ENCODE assay signal across 14 mouse cellular contexts in genomic region chr12:69494648-69495047, GRCm38 (mm10).
A peak's percentile ranks its signal among the peaks of the same experiment; 100 is the strongest.
DNase-seq lines count a peak whose midpoint lies in the region; ATAC-seq and TF ChIP-seq lines count a peak whose summit lies in the region.
"Had no signal": no experiment of that assay in that cellular context is flagged by ENCODE, and none has a peak within 500 bp of the region (broad histone marks: within the 10 kb centered on the region; RNA-seq: fewer than 3 reads in every experiment).

No protein-coding gene starts in this region.

- TF ChIP-seq CTCF in intestine, postnatal 0 days (IDR thresholded peaks at IDR 0.05; ENCODE audit: low read depth): no peak
- no peak for TF ChIP-seq CTCF in lung, postnatal 0 days (IDR thresholded peaks at IDR 0.05)

- peak; percentile 55; the same call in 1 of the 2 replicates for ATAC-seq in forebrain, embryonic 14.5 days
- ATAC-seq in forebrain, embryonic 13.5 days: no peak
- ATAC-seq in intestine, embryonic 15.5 days: no peak
- no peak for ATAC-seq in intestine, postnatal 0 days
- ATAC-seq in lung, postnatal 0 days: peak; percentile 59
- ATAC-seq: activated CD4-positive, CD25-positive, alpha-beta regulatory T cell, adult 4 months; inflammation-experienced regulatory T-cells, adult 6 months; midbrain, embryonic 15.5 days had no signal

- TF ChIP-seq EP300 in lung, postnatal 0 days (IDR thresholded peaks at IDR 0.05): peak; percentile 69; the same call in 1 of the 2 replicates

- 47% methylated on average over 8 of the region's 8 CpGs for WGBS in forebrain, embryonic 14.5 days
- WGBS in forebrain, embryonic 13.5 days: 58% methylated on average over 8 of the region's 8 CpGs
- 47% methylated on average over 8 of the region's 8 CpGs for WGBS in intestine, embryonic 15.5 days
- WGBS in intestine, postnatal 0 days: 57% methylated on average over 8 of the region's 8 CpGs
- 13% methylated on average over 8 of the region's 8 CpGs for WGBS in lung, postnatal 0 days

- no peaks in the 10 kb centered on the region for H3K27me3 ChIP-seq in forebrain, embryonic 14.5 days (replicated peaks; ENCODE audit: control insufficient read depth, insufficient read depth, low read length)
- H3K27me3 ChIP-seq in forebrain, embryonic 13.5 days: no peaks in the 10 kb centered on the region
- H3K27me3 ChIP-seq in intestine, embryonic 15.5 days (replicated peaks): no peaks in the 10 kb centered on the region
- no peaks in the 10 kb centered on the region for H3K27me3 ChIP-seq in intestine, postnatal 0 days (replicated peaks; ENCODE audit: control insufficient read depth, insufficient read depth, low read length)
- no peaks in the 10 kb centered on the region for H3K27me3 ChIP-seq in lung, postnatal 0 days (replicated peaks; ENCODE audit: insufficient read depth, low read length)
- H3K27me3 ChIP-seq: liver, embryonic 15.5 days; midbrain, embryonic 15.5 days had no signal

- no peak overlapping the region for H3K4me3 ChIP-seq in forebrain, embryonic 14.5 days (ENCODE audit: low read depth, low read length)
- H3K4me3 ChIP-seq in forebrain, embryonic 13.5 days: no peak overlapping the region
- no peak overlapping the region for H3K4me3 ChIP-seq in intestine, embryonic 15.5 days (replicated peaks)
- H3K4me3 ChIP-seq in intestine, postnatal 0 days (ENCODE audit: low read depth, low read length): no peak overlapping the region
- H3K4me3 ChIP-seq in lung, postnatal 0 days (ENCODE audit: low read depth, low read length): no peak overlapping the region
- H3K4me3 ChIP-seq: heart, embryonic 10.5 days; liver, embryonic 15.5 days; midbrain, embryonic 15.5 days had no signal

- no peak overlapping the region for H3K27ac ChIP-seq in forebrain, embryonic 14.5 days (ENCODE audit: low read depth, low read length)
- H3K27ac ChIP-seq in forebrain, embryonic 13.5 days: no peak overlapping the region
- peak overlapping the region; percentile 18; the same call in 1 of the 2 replicates for H3K27ac ChIP-seq in intestine, embryonic 15.5 days
- H3K27ac ChIP-seq in intestine, postnatal 0 days (ENCODE audit: low read depth, low read length): no peak overlapping the region
- H3K27ac ChIP-seq in lung, postnatal 0 days (ENCODE audit: low read length): peak overlapping the region; percentile 76
- H3K27ac ChIP-seq: heart, embryonic 10.5 days; liver, embryonic 15.5 days; midbrain, embryonic 15.5 days had no signal

- no peaks in the 10 kb centered on the region for H3K4me1 ChIP-seq in forebrain, embryonic 14.5 days (ENCODE audit: control insufficient read depth, insufficient read depth, low read length)
- H3K4me1 ChIP-seq in forebrain, embryonic 13.5 days: no peaks in the 10 kb centered on the region; the same call in 1 of the 2 replicates
- peaks cover 16% of the 10 kb centered on the region for H3K4me1 ChIP-seq in intestine, embryonic 15.5 days (replicated peaks)
- H3K4me1 ChIP-seq in intestine, postnatal 0 days (replicated peaks; ENCODE audit: control insufficient read depth, insufficient read depth, low read length): peaks cover 8% of the 10 kb centered on the region; the same call in 1 of the 2 replicates
- H3K4me1 ChIP-seq in lung, postnatal 0 days (ENCODE audit: insufficient read depth, low read depth, low read length): peaks cover 28% of the 10 kb centered on the region
- H3K4me1 ChIP-seq: liver, embryonic 15.5 days had no signal

- DNase-seq in forebrain, embryonic 14.5 days (ENCODE audit: low spot score): peak; percentile 52
- peak; percentile 44 for DNase-seq in NIH3T3 (ENCODE audit: low read depth)
- peak; percentile 83 for DNase-seq in lung, postnatal 0 days (ENCODE audit: low spot score)
- no peak for DNase-seq in right cerebral cortex, postnatal 25 days
- no peak for DNase-seq in adrenal gland, adult 8-10 months
- DNase-seq: thymus, adult 18-20 months had no signal

- H3K4me2 ChIP-seq in forebrain, embryonic 14.5 days (ENCODE audit: low read length): no peak overlapping the region
- H3K4me2 ChIP-seq in forebrain, embryonic 13.5 days: no peak overlapping the region
- H3K4me2 ChIP-seq in intestine, embryonic 15.5 days (replicated peaks): no peak overlapping the region
- H3K4me2 ChIP-seq in intestine, postnatal 0 days (replicated peaks; ENCODE audit: low read depth): no peak overlapping the region
- no peak overlapping the region for H3K4me2 ChIP-seq in lung, postnatal 0 days (replicated peaks; ENCODE audit: low read depth, low read length)
- H3K4me2 ChIP-seq: liver, embryonic 15.5 days; midbrain, embryonic 15.5 days had no signal

- no peaks in the 10 kb centered on the region for H3K9me3 ChIP-seq in forebrain, embryonic 14.5 days (replicated peaks; ENCODE audit: control insufficient read depth, low read length)
- H3K9me3 ChIP-seq in forebrain, embryonic 13.5 days (replicated peaks): no peaks in the 10 kb centered on the region
- H3K9me3 ChIP-seq in intestine, embryonic 15.5 days: no peaks in the 10 kb centered on the region
- H3K9me3 ChIP-seq in intestine, postnatal 0 days (ENCODE audit: control insufficient read depth): no peaks in the 10 kb centered on the region
- no peaks in the 10 kb centered on the region for H3K9me3 ChIP-seq in lung, postnatal 0 days (ENCODE audit: low read length)
- H3K9me3 ChIP-seq: heart, embryonic 10.5 days; liver, embryonic 15.5 days; midbrain, embryonic 15.5 days had no signal

- no peak overlapping the region for H3K9ac ChIP-seq in forebrain, embryonic 14.5 days (ENCODE audit: low read length)
- no peak overlapping the region for H3K9ac ChIP-seq in forebrain, embryonic 13.5 days
- no peak overlapping the region for H3K9ac ChIP-seq in intestine, embryonic 15.5 days
- no peak overlapping the region for H3K9ac ChIP-seq in intestine, postnatal 0 days (ENCODE audit: low read depth, low read length)
- H3K9ac ChIP-seq in lung, postnatal 0 days (replicated peaks; ENCODE audit: low read depth): no peak overlapping the region
- H3K9ac ChIP-seq: liver, embryonic 15.5 days; midbrain, embryonic 15.5 days had no signal

- no peaks in the 10 kb centered on the region for H3K36me3 ChIP-seq in forebrain, embryonic 14.5 days (ENCODE audit: control insufficient read depth, insufficient read depth, low read length)
- no peaks in the 10 kb centered on the region for H3K36me3 ChIP-seq in forebrain, embryonic 13.5 days (ENCODE audit: poor library complexity, severe bottlenecking)
- H3K36me3 ChIP-seq in intestine, embryonic 15.5 days: no peaks in the 10 kb centered on the region
- no peaks in the 10 kb centered on the region for H3K36me3 ChIP-seq in intestine, postnatal 0 days (ENCODE audit: control insufficient read depth, insufficient read depth)
- no peaks in the 10 kb centered on the region for H3K36me3 ChIP-seq in lung, postnatal 0 days (ENCODE audit: insufficient read depth, low read length)
- H3K36me3 ChIP-seq: heart, embryonic 10.5 days; liver, embryonic 15.5 days; midbrain, embryonic 15.5 days had no signal

Comparison
In these comparisons a context has a peak if more than half of its experiments do, and no peak if none do; other contexts are left out.
1. ATAC-seq: peak in forebrain, embryonic 14.5 days (single experiment) and lung, postnatal 0 days (single experiment); none in forebrain, embryonic 13.5 days (single experiment), intestine, embryonic 15.5 days (single experiment) and intestine, postnatal 0 days (single experiment).
2. H3K27ac ChIP-seq: peak in intestine, embryonic 15.5 days (single experiment) and lung, postnatal 0 days (single experiment); none in forebrain, embryonic 14.5 days (single experiment), forebrain, embryonic 13.5 days (single experiment) and intestine, postnatal 0 days (single experiment).
3. DNase-seq: peak in forebrain, embryonic 14.5 days (single experiment), NIH3T3 (single experiment) and lung, postnatal 0 days (single experiment); none in right cerebral cortex, postnatal 25 days (single experiment) and adrenal gland, adult 8-10 months (single experiment).